Mouse (Mus musculus): ENCODE results near the gene Ikbip. TPM values are rescaled to one million over a fixed set of nuclear protein-coding genes. Genes with fewer than 3 reads are reported as not detected.

Gene Ikbip
- polyA plus RNA-seq, 1 experiment from 2014 or later, result 40.2 TPM

DNA sequence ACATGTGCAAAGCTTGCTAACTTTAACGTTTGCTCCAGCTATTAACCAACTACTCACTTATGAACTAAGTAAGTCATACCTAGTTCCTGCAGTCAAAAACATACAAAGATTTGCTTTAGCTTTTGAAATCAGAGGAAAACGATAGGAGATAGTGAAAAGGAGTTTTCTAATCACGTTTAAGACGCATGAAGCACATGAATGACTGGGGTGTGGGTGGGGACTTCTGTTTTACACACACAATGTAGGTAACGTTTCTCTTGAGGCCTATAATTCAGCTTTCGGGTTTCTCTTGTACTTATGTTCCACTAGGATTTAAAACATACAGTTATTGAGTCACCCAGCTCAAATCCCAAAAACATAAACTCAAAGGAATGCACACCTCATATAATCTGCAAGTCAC lies 39.9 kb downstream of the Ikbip start:
- no peaks in the 10 kb centered on the region for H3K27me3 ChIP-seq (replicated peaks)
- peak overlapping the region; percentile 97 for H3K27ac ChIP-seq (replicated peaks)
- H3K4me3 ChIP-seq, result peak overlapping the region; percentile 100
- ATAC-seq (ENCODE audit: extremely low read depth, insufficient number of reproducible peaks, low FRiP score, low TSS enrichment), result no peak
- H3K9ac ChIP-seq, result peak overlapping the region; percentile 99
- no peaks in the 10 kb centered on the region for H3K9me3 ChIP-seq
- H3K4me1 ChIP-seq, result peaks cover 42% of the 10 kb centered on the region
- H3K36me3 ChIP-seq, result peaks cover 48% of the 10 kb centered on the region
- peak overlapping the region; percentile 82 for H3K4me2 ChIP-seq
- 14% methylated on average over 6 of the region's 6 CpGs for WGBS

DNA sequence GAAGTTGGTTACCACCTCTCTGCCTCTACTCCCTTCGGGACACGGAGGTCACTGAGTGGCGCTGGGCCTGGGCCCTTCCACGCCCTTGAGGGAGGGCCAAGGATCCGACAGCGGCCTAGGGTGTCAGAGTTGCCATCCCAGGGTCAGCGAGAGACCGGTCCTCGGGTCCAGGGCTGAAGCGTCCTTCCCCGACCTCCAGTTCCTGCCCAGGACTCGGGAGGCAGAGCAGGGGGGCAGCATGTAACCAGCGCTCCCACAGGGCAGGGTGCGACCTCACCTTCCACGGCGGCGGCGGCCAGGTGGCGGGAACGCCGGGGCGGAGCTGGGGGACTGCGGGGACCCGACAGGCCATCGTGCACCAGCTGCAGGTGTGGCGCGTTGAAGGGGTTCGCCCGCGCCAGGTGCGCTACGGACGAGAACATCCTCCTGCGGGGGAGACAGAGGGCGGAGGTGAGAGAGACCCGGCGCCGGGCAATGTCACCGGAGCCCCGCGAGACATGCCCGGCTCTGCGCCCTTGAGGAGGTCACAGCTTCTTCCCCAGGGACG lies 40.6 kb downstream of the Ikbip start:
- Histone ChIP-seq H3K9ac (peak overlapping the region; percentile 99), H3K27me3 (replicated peaks) (no peaks in the 10 kb centered on the region), H3K4me2 (peak overlapping the region; percentile 82), H3K4me1 (peaks cover 45% of the 10 kb centered on the region), H3K4me3 (peak overlapping the region; percentile 100), H3K36me3 (peaks cover 41% of the 10 kb centered on the region), H3K9me3 (no peaks in the 10 kb centered on the region), H3K27ac (replicated peaks) (peak overlapping the region; percentile 97)
- peak; percentile 43 for ATAC-seq (ENCODE audit: extremely low read depth, insufficient number of reproducible peaks, low FRiP score, low TSS enrichment)
- under 1% methylated on average over 44 of the region's 44 CpGs for WGBS

DNA sequence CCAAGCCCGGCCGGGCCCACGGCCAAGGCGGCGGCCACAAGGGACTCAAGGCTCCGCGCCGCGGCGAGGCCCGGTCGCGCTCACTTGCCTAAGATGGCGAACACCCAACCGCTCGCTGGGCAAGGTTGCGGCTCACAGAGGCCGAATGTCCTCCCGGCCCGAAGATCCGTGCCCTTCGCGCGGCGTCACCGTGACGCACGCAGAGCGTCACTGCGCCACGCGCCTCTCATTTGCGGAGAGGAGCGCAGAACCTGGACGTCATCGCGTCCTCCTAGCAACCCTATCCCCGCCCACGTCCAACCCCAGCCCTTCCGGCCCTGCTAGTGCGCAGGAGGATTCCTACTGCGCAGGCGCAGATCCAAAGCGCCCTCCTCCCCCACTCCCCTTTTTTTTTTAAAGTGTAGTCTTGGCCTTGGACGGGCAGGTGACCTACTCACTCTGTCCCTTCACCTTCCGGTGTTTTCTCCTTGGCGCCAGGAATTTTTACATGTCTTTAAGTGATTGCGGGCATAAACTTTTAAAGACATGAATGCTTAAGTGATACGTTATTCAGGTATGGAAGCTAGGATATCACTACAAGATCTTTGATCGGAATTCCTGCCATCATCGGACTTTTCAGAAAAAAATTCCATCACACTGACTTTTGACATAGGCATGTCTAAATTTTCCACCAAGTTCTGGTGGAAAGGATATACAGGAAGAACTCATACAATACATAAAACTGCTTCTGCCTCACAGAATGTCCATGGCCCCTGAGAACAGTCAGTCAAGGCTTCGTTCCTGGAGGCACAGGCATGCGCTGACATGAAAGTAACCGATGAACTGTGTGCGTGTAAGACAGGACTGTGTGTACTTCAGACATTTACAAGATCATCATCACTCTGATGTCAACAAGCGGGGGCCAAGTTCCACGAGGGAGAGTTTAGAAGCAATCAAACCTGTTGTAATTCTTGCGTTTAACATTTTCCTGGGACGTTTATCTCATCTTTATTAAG lies 41.4 kb downstream of the Ikbip start, which contains the start of gene Slc25a3:
Gene Slc25a3, minus strand, starts transcription at position 232 of the 995 bp plus-strand sequence.
- no peaks in the 10 kb centered on the region for H3K9me3 ChIP-seq
- WGBS, result 9% methylated on average over 59 of the region's 59 CpGs

DNA sequence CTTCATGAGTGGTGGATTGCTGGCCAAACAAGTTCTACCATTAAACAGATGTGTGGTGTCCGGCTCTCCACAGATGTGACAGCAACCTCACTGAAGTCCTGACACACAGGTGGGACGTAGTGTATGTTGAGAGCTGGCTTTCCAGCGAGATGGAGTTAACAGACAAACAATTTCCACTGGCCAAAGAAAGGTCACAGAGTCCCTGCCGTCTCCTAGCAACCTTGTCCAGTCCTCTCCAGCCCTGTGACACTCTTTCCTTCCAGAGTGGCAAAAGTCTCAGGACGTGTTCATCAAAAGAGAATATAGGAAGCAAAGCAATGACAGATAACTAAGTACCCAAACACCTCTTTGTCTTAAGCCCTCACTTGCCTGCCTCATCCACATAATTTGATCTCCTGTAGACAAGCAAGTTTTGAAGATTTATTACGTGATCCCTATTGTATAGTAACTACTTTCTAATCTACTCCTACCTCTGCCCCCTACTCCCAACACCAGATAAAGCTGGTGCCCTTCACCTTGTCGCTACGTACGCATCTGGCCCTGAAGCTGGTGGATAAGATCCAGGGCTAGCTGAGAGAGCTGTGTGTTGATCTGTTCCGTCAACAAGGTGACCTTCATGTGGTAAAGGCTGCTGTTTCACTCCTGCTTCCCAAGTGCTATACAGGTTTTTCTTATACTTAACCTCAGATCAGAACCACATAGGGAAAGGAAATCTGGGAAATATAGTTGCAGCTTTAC lies 44.0 kb downstream of the Ikbip start:
- no peak overlapping the region; the same call in 1 of the 2 replicates for H3K4me2 ChIP-seq
- peaks cover 8% of the 10 kb centered on the region for H3K36me3 ChIP-seq
- H3K9ac ChIP-seq, result no peak overlapping the region; the same call in 1 of the 2 replicates
- peaks cover 30% of the 10 kb centered on the region for H3K4me1 ChIP-seq
- H3K9me3 ChIP-seq, result no peaks in the 10 kb centered on the region
- H3K27me3 ChIP-seq (replicated peaks), result no peaks in the 10 kb centered on the region
- H3K4me3 ChIP-seq, result no peak overlapping the region
- peak overlapping the region; percentile 88 for H3K27ac ChIP-seq (replicated peaks)
- no peak for ATAC-seq (ENCODE audit: extremely low read depth, insufficient number of reproducible peaks, low FRiP score, low TSS enrichment)
- 30% methylated on average over 10 of the region's 10 CpGs for WGBS

More for the DNA sequence above, 41.4 kb downstream of the Ikbip start, which contains the start of gene Slc25a3:
- Histone ChIP-seq H3K9ac (peak within 1 kb of the TSS; percentile 99), H3K4me1 (peaks cover 45% of the 10 kb centered on the region), H3K27ac (replicated peaks) (peak within 1 kb of the TSS; percentile 97), H3K36me3 (peaks cover 33% of the 10 kb centered on the region), H3K27me3 (replicated peaks) (no peaks in the 10 kb centered on the region), H3K4me2 (peak within 1 kb of the TSS; percentile 82), H3K4me3 (peak within 1 kb of the TSS; percentile 100)
- peak; percentile 99 for ATAC-seq (ENCODE audit: extremely low read depth, insufficient number of reproducible peaks, low FRiP score, low TSS enrichment)

DNA sequence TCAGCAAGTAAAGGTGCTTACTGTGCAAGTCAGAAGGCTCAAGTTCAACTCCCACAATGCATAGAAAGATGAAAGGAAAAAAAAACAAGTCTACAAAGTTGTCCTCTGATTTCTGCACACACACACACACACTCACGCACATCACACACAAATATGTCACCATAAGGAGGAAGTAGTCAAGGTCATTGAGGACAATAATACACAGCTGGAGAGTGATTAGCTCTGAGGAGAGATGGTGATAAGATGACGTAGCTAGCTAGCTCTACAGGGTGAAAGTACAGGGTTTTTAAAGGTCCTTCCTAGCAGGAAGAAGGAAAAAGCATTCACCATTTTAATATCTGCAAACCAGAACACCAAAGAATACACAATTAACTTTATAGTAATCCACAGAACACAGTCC lies 44.7 kb downstream of the Ikbip start:
- no peak for ATAC-seq (ENCODE audit: extremely low read depth, insufficient number of reproducible peaks, low FRiP score, low TSS enrichment)
- no peak overlapping the region; the same call in 1 of the 2 replicates for H3K4me2 ChIP-seq
- H3K27ac ChIP-seq (replicated peaks), result peak overlapping the region; percentile 88
- 43% methylated on average over 2 of the region's 2 CpGs for WGBS
- H3K9ac ChIP-seq, result no peak overlapping the region
- H3K4me1 ChIP-seq, result peaks cover 24% of the 10 kb centered on the region
- no peak overlapping the region for H3K4me3 ChIP-seq
- H3K9me3 ChIP-seq, result no peaks in the 10 kb centered on the region
- H3K36me3 ChIP-seq, result peaks cover 2% of the 10 kb centered on the region
- H3K27me3 ChIP-seq (replicated peaks), result no peaks in the 10 kb centered on the region

DNA sequence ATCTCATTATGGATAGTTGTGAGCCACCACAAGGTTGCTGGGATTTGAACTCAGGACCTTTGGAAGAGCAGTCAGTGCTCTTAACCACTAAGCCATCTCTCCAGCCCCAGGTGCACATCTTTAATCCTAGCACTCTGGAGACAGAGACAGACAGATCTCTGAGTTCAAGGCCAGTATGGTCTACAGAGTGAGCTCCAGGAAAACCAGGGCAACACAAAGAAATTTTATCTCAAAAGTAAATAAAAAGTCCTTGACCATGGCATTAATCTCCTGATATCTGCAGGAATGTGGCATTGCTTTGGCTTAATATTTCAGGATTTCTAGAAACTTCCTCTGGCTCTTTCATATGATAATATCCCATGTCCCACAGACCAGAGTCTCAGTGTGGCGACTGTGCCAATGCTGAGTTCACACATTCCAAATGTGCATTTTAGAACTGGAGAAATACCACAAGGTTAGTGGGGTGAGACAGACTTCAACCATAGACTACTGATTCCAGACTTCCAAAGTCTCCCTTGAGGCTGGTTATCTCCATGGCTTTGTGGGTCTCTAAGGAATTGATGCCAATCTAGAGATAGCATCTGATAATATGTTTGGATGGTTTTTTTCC lies 45.9 kb downstream of the Ikbip start:
- Histone ChIP-seq H3K4me1 (peaks cover 20% of the 10 kb centered on the region), H3K4me3 (no peak overlapping the region), H3K9me3 (no peaks in the 10 kb centered on the region), H3K4me2 (no peak overlapping the region), H3K27ac (replicated peaks) (no peak overlapping the region), H3K36me3 (no peaks in the 10 kb centered on the region), H3K27me3 (replicated peaks) (no peaks in the 10 kb centered on the region), H3K9ac (no peak overlapping the region)
- no peak for ATAC-seq (ENCODE audit: extremely low read depth, insufficient number of reproducible peaks, low FRiP score, low TSS enrichment)
- 70% methylated on average over 1 of the region's 1 CpGs for WGBS

DNA sequence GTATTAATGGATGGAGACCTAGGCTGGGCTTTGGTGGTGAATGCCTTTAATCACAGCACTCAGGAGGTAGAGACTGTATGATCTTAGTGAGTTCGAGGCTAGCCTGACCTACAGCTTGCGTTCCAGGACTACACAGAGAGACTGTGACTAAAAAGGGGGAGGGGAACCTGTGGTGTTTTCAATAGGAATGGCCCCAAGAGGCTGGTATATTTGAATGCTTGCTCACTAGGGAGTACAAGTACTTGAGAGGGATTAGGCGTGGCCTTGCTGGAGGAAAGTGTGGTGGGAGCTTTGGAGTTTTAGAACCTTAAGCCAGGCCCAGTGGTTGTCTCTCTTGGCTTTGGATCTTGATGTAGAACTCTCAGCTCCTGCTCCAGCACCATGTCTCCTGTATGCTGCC lies 48.1 kb downstream of the Ikbip start:
- 86% methylated on average over 3 of the region's 3 CpGs for WGBS
- Histone ChIP-seq H3K9ac (no peak overlapping the region), H3K27me3 (replicated peaks) (no peaks in the 10 kb centered on the region), H3K9me3 (no peaks in the 10 kb centered on the region), H3K4me3 (no peak overlapping the region), H3K36me3 (no peaks in the 10 kb centered on the region), H3K4me1 (peaks cover 15% of the 10 kb centered on the region), H3K27ac (replicated peaks) (no peak overlapping the region), H3K4me2 (no peak overlapping the region)
- no peak for ATAC-seq (ENCODE audit: extremely low read depth, insufficient number of reproducible peaks, low FRiP score, low TSS enrichment)

DNA sequence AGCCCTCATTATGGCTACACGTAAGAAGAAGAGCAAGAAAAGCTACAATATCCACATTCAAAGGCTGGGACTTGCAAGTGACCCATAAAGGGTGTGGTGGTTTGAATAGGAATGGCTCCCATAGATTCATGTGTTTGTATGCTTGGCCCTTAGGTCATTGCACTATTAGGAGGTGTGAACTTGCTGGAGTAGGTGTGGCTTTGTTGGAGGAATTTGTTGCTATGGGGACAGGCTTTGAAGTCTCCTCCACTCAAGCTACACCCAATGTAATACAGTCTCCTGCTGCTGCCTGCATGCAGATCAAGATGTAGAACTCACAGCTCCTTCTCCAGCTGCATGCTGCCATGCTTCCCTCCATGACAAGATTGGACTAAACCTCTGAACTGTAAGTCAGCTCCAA lies 48.8 kb downstream of the Ikbip start:
- no peak for ATAC-seq (ENCODE audit: extremely low read depth, insufficient number of reproducible peaks, low FRiP score, low TSS enrichment)
- Histone ChIP-seq H3K4me1 (peaks cover 14% of the 10 kb centered on the region), H3K4me2 (no peak overlapping the region), H3K9me3 (no peaks in the 10 kb centered on the region), H3K27me3 (replicated peaks) (no peaks in the 10 kb centered on the region), H3K27ac (replicated peaks) (no peak overlapping the region), H3K36me3 (no peaks in the 10 kb centered on the region), H3K4me3 (no peak overlapping the region), H3K9ac (no peak overlapping the region)
- WGBS, result 78% methylated on average over 1 of the region's 1 CpGs

DNA sequence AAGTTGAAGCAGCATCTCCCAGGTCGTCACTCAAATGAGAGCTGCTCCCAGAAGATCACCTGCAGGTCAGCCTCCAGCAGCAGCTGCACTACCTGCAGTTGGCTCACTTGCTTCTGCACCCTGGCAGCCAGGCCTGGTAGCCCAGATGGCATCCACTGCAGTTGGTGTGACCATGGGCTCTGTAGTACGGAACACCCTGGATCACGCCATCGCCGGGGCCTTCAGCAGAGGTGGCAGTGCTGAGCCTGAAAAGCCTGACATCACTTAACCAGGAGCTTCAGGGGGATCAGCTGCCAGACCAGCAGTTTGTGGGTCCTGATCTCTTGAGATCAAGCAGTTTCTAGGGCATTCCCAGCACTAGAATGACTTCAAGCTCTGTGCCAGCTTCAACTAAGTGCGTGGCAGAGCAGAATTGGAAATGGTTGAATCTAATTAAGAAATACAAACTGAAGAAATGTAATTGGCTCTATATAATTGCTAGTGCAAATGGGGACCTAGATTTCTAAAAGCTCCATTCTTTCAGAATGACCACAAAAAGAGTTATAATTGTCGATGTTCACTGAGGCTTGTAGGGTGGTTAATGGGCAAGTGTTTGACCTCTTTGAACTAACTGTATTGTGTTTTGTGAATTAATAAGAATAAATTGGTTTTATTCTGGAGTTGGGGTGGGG lies 52.7 kb downstream of the Ikbip start:
- Histone ChIP-seq H3K4me1 (peaks cover 14% of the 10 kb centered on the region), H3K36me3 (no peaks in the 10 kb centered on the region), H3K27ac (replicated peaks) (no peak overlapping the region), H3K4me3 (no peak overlapping the region), H3K27me3 (replicated peaks) (no peaks in the 10 kb centered on the region), H3K9me3 (no peaks in the 10 kb centered on the region), H3K4me2 (no peak overlapping the region), H3K9ac (no peak overlapping the region)
- ATAC-seq (ENCODE audit: extremely low read depth, insufficient number of reproducible peaks, low FRiP score, low TSS enrichment), result no peak
- WGBS, result 85% methylated on average over 7 of the region's 7 CpGs

DNA sequence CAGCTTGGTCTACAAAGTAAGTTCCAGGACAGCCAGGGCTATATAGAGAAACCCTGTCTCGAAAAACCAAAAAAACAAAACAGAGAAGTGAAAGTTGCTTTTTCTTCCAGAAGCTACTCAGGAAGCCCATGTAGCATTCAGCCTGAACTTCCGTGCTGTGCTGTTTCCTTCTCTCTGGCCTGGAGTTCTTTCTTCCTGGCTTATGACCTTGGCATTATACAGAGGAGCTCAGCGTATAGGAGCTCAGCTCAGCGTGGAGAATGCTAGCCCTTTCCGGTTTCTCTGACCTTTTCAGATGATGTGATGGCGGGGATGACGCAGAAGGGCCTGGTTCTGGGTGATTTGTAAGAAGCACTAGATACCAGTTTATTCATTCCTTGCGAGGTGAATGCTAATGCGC lies 54.7 kb downstream of the Ikbip start:
- no peaks in the 10 kb centered on the region for H3K27me3 ChIP-seq (replicated peaks)
- WGBS, result 75% methylated on average over 9 of the region's 9 CpGs
- H3K27ac ChIP-seq (replicated peaks), result no peak overlapping the region
- H3K4me3 ChIP-seq, result no peak overlapping the region
- H3K4me1 ChIP-seq, result peaks cover 14% of the 10 kb centered on the region
- no peak for ATAC-seq (ENCODE audit: extremely low read depth, insufficient number of reproducible peaks, low FRiP score, low TSS enrichment)
- H3K36me3 ChIP-seq, result no peaks in the 10 kb centered on the region
- H3K9me3 ChIP-seq, result no peaks in the 10 kb centered on the region
- no peak overlapping the region for H3K9ac ChIP-seq
- no peak overlapping the region for H3K4me2 ChIP-seq

Data from heart, embryonic 13.5 days (tissue).